Mouse (Mus musculus) forebrain, postnatal 0 days (tissue): ENCODE measurements around the gene A930017K11Rik. TPM values are rescaled to one million over a fixed set of nuclear protein-coding genes. Genes with fewer than 3 reads are reported as not detected.
A peak's percentile ranks its signal among the peaks of the same experiment; 100 is the strongest.

Experiments
- ATAC-seq: fragments of 200-750 bp; cut with Nextera tagmentation; 2 replicates; pipeline ENCODE4 v1.8.0; 2017; ENCODE audit warnings: mild to moderate bottlenecking, moderate library complexity
- DNase-seq: peaks from one replicate; pipeline ENCODE4 v3.0.0-alpha.2; 2015
- H3K27ac ChIP-seq: fragments of 300-500 bp; sonication (generic); 2 replicates; pipeline ENCODE4 v1.5.1; 2014; ENCODE audit warnings: low read depth, mild to moderate bottlenecking, antibody characterized with exemption, low read length, moderate library complexity, mixed read lengths
- H3K27me3 ChIP-seq: fragments of 300-500 bp; sonication (generic); 2 replicates; pipeline ENCODE4 v1.6.1; 2014; ENCODE audit warnings: mild to moderate bottlenecking, low read length, mixed read lengths; ENCODE audit not compliant: insufficient read depth
- H3K36me3 ChIP-seq: fragments of 300-500 bp; sonication (generic); 2 replicates; pipeline ENCODE4 v1.6.1; 2014; ENCODE audit warnings: mild to moderate bottlenecking, moderate library complexity; ENCODE audit not compliant: insufficient read depth
- H3K4me1 ChIP-seq: fragments of 300-500 bp; sonication (generic); 2 replicates; pipeline ENCODE4 v1.6.1; 2014; ENCODE audit warnings: antibody characterized with exemption; ENCODE audit not compliant: insufficient read depth
- H3K4me2 ChIP-seq: fragments of 300-500 bp; sonication (generic); 2 replicates; pipeline ENCODE4 v1.6.1; 2014; ENCODE audit warnings: low read depth, mild to moderate bottlenecking, moderate library complexity
- H3K4me3 ChIP-seq: fragments of 300-500 bp; sonication (generic); 2 replicates; pipeline ENCODE4 v1.5.1; 2014; ENCODE audit warnings: low read depth, low read length, mixed read lengths
- H3K9ac ChIP-seq: fragments of 300-500 bp; sonication (generic); 2 replicates; pipeline ENCODE4 v1.6.1; 2014; ENCODE audit warnings: mild to moderate bottlenecking
- H3K9me3 ChIP-seq: fragments of 300-500 bp; sonication (generic); 2 replicates; pipeline ENCODE4 v1.6.1; 2016; ENCODE audit warnings: low read length
- CTCF ChIP-seq: sonication (generic); IDR thresholded peaks from 2 replicates; pipeline ENCODE4 v1.5.1; 2016; ENCODE audit warnings: antibody characterized with exemption, control low read depth, low read depth
- WGBS: fragments of 180-500 bp; shearing (Covaris S2); extraction: QIAGEN DNeasy Blood & Tissue Kit; methylation state at CpG from one replicate; pipeline ENCODE4 v1.1.7; 2014; 5-methylcytosine and 5-hydroxymethylcytosine counted together
- polyA plus RNA-seq: library from polyadenylated mRNA; unstranded; fragments of >200 nt; fragmentation: Nextera tagmentation; extraction: Ambion mirVana; gene quantifications from 2 replicates; pipeline ENCODE4 v1.2.1, GENCODE M21; 2015
- total RNA-seq: library from RNA; depleted of rRNA; stranded (reverse); fragments of >200 nt; gene quantifications from 2 replicates; pipeline ENCODE4 v1.2.3, GENCODE M21; 2014; rRNA removed

The A930017K11Rik gene
- total RNA-seq (0.10 TPM in 1 of 2 replicates, not detected in the other), polyA plus RNA-seq (0.07 TPM in 1 of 2 replicates, not detected in the other)

GRCm38 (mm10) chr17:25951803-25952623 is at the start of gene A930017K11Rik:
Gene A930017K11Rik, minus strand, starts transcription at chr17:25952565.
- Histone ChIP-seq H3K9ac (no peak within 1 kb of the TSS), H3K4me1 (no peaks in the 10 kb centered on the region), H3K27ac (no peak within 1 kb of the TSS), H3K9me3 (no peaks in the 10 kb centered on the region), H3K27me3 (peaks cover 34% of the 10 kb centered on the region), H3K36me3 (no peaks in the 10 kb centered on the region; the same call in 1 of the 2 replicates), H3K4me3 (peak within 1 kb of the TSS; percentile 32), H3K4me2 (peak within 1 kb of the TSS; percentile 50)
- no peak for DNase-seq
- ATAC-seq, result no peak
- no peak for TF ChIP-seq CTCF
- 5% methylated on average over 56 of the region's 58 CpGs for WGBS

- no peak for TF ChIP-seq CTCF
- Histone ChIP-seq H3K4me3 (no peak overlapping the region), H3K36me3 (peaks cover 75% of the 10 kb centered on the region)
Observed at GRCm38 (mm10) chr17:25998425-25998824, 46.1 kb upstream of the A930017K11Rik start.

GRCm38 (mm10) chr17:25993489-25993888 is 41.1 kb upstream of the A930017K11Rik start:
- no peak for TF ChIP-seq CTCF
- H3K27me3 ChIP-seq, result no peaks in the 10 kb centered on the region
- H3K36me3 ChIP-seq, result peaks cover 88% of the 10 kb centered on the region
- H3K27ac ChIP-seq, result no peak overlapping the region
- no peak overlapping the region for H3K4me3 ChIP-seq
- no peak overlapping the region for H3K4me2 ChIP-seq
- ATAC-seq (no peak), DNase-seq (no peak)
- WGBS, result 94% methylated on average over 3 of the region's 3 CpGs
- no peak overlapping the region for H3K9ac ChIP-seq
- no peaks in the 10 kb centered on the region for H3K4me1 ChIP-seq
- H3K9me3 ChIP-seq, result no peaks in the 10 kb centered on the region

More at GRCm38 (mm10) chr17:25998425-25998824, 46.1 kb upstream of the A930017K11Rik start:
- no peak for ATAC-seq
- Histone ChIP-seq H3K4me2 (no peak overlapping the region), H3K9ac (no peak overlapping the region), H3K4me1 (no peaks in the 10 kb centered on the region), H3K27me3 (no peaks in the 10 kb centered on the region), H3K9me3 (no peaks in the 10 kb centered on the region), H3K27ac (no peak overlapping the region)
- 94% methylated on average over 11 of the region's 11 CpGs for WGBS
- no peak for DNase-seq

GRCm38 (mm10) chr17:25992274-25992673 is 39.9 kb upstream of the A930017K11Rik start:
- H3K4me3 ChIP-seq, result no peak overlapping the region
- no peaks in the 10 kb centered on the region for H3K27me3 ChIP-seq
- H3K27ac ChIP-seq, result no peak overlapping the region
- no peak overlapping the region for H3K9ac ChIP-seq
- WGBS, result 99% methylated on average over 4 of the region's 4 CpGs
- H3K36me3 ChIP-seq, result peaks cover 82% of the 10 kb centered on the region
- no peak for TF ChIP-seq CTCF
- no peak overlapping the region for H3K4me2 ChIP-seq
- no peaks in the 10 kb centered on the region for H3K9me3 ChIP-seq
- ATAC-seq (no peak), DNase-seq (no peak)
- H3K4me1 ChIP-seq, result no peaks in the 10 kb centered on the region

GRCm38 (mm10) chr17:25990331-25990730 is 38.0 kb upstream of the A930017K11Rik start:
- WGBS, result 90% methylated on average over 5 of the region's 5 CpGs
- TF ChIP-seq CTCF, result no peak
- no peaks in the 10 kb centered on the region for H3K9me3 ChIP-seq
- ATAC-seq (no peak), DNase-seq (no peak)
- H3K4me3 ChIP-seq, result no peak overlapping the region
- H3K27me3 ChIP-seq, result no peaks in the 10 kb centered on the region
- no peak overlapping the region for H3K9ac ChIP-seq
- H3K36me3 ChIP-seq, result peaks cover 65% of the 10 kb centered on the region
- no peak overlapping the region for H3K27ac ChIP-seq
- H3K4me2 ChIP-seq, result no peak overlapping the region
- H3K4me1 ChIP-seq, result no peaks in the 10 kb centered on the region

- Histone ChIP-seq H3K27me3 (no peaks in the 10 kb centered on the region), H3K9me3 (no peaks in the 10 kb centered on the region), H3K4me3 (peak within 1 kb of the TSS; percentile 87), H3K4me2 (peak within 1 kb of the TSS; percentile 75), H3K27ac (peak within 1 kb of the TSS; percentile 87), H3K36me3 (peaks cover 20% of the 10 kb centered on the region), H3K9ac (peak within 1 kb of the TSS; percentile 95), H3K4me1 (peaks cover 10% of the 10 kb centered on the region; the same call in 1 of the 2 replicates)
- no peak for TF ChIP-seq CTCF
- ATAC-seq (peak; percentile 99), DNase-seq (peak; percentile 98)
- under 1% methylated on average over 91 of the region's 91 CpGs for WGBS
Observed at GRCm38 (mm10) chr17:25985306-25986294, 33.2 kb upstream of the A930017K11Rik start, which contains the start of gene Capn15. Gene Capn15, minus strand, starts transcription at chr17:25985796.
